Mouse (Mus musculus): ENCODE data around the gene Phf21a. TPM values are rescaled to one million over a fixed set of nuclear protein-coding genes. Genes with fewer than 3 reads are reported as not detected.
A peak's percentile ranks its signal among the peaks of the same experiment; 100 is the strongest.
"Not testable (repeated sequence)": the region's sequence is repeated elsewhere in the genome, so short reads cannot be mapped to it uniquely, and the experiment has no call there.

Phf21a gene
- polyA plus RNA-seq, 1 experiment from 2014 or later: 46.5 TPM

DNA sequence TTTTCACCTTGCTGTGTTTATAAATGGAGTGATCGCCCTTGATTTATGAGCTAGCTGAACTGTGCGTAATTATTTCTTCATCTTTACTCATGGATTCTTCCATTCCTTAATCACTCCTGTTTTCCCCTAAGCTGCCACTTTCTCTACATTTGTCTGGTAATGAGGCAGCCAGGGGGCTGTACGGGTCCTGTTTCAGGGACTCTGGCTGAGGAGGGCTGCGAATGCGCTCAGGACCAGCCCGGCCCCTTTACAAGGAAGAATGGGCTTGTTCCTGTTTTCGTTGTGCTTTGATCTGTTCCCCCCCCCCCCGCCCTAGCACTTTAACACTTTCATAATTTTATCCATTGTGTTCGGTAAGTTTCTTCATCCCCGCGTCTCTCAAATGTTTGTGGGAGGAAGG is 48.2 kb downstream of the Phf21a start:
- H3K9ac ChIP-seq: 0 out of 2 replicates have a peak overlapping the region, but pooled peaks have one; percentile 12
- 13% methylated on average over 11 of the region's 11 CpGs for WGBS
- peak overlapping the region; percentile 50 for H3K4me2 ChIP-seq
- H3K27me3 ChIP-seq: no peaks in the 10 kb centered on the region
- H3K36me3 ChIP-seq: no peaks in the 10 kb centered on the region
- no peak overlapping the region for H3K27ac ChIP-seq
- H3K9me3 ChIP-seq: no peaks in the 10 kb centered on the region
- peak overlapping the region; percentile 15; the same call in 1 of the 2 replicates for H3K4me3 ChIP-seq
- peaks cover 11% of the 10 kb centered on the region for H3K4me1 ChIP-seq
- no peak for ATAC-seq (ENCODE audit: insufficient number of reproducible peaks, insufficient read depth, low FRiP score, low TSS enrichment, low read depth)

DNA sequence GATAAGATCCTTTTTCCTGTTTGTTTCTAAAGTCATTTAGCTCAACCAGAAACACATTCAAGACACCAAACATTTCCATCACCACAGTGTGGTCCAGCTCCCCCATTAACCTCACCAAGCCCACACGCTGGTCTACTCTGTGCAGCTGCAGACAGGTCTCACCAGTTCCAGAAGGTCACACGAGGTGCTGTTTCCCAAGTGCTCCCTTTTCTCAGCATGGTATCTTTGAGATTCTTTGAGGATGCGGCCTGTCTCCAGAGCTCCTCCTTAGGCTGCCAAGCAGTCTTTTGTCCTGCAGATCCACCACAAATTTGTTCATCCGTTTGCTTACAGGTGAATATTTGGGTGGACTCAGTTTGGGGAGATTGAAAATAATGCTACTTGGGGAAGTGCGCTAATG is 51.0 kb downstream of the Phf21a start:
- 45% methylated on average over 5 of the region's 5 CpGs for WGBS

DNA sequence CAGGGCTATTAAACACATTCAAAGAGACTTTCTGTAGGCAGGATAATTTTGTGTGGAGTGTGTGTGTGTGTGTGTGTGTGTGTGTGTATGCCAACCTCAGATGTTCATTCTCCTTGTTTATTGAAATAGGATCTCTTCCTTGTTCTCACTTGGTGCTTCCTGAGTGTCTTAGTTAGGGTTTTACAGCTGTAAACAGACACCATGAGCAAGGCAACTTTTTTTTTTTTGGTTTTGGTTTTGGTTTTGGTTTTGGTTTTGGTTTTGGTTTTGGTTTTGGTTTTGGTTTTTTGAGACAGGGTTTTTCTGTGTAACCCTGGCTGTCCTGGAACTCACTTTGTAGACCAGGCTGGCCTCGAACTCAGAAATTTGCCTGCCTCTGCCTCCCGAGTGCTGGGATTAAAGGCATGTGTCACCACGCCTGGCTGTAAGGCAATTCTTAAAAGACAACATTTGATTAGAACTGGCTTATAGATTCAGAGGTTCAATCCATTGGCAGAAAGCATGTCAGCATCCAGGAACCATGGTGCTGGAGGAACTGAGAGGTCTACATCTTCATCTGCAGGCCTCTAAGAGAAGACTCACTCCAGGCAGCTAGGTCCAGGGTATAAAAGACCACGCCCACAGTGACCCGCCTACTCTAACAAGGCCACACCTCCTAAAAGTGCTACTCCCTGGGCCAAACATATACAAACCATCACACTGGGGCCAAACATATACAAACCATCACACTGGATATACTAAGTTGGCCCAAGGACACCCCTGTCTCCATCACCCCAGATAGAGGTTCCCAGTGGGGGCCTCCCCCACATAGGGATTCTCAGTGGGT is 55.2 kb downstream of the Phf21a start:
- not testable (repeated sequence) for H3K4me1 ChIP-seq; H3K4me3 ChIP-seq; H3K27ac ChIP-seq; H3K27me3 ChIP-seq; ATAC-seq (ENCODE audit: insufficient number of reproducible peaks, insufficient read depth, low FRiP score, low TSS enrichment, low read depth); H3K4me2 ChIP-seq; H3K9ac ChIP-seq; H3K36me3 ChIP-seq; H3K9me3 ChIP-seq
- WGBS: 81% methylated on average over 5 of the region's 5 CpGs

More for the DNA sequence above, 51.0 kb downstream of the Phf21a start:
- Histone ChIP-seq H3K36me3 (no peaks in the 10 kb centered on the region), H3K9me3 (no peaks in the 10 kb centered on the region), H3K9ac (no peak overlapping the region), H3K4me3 (no peak overlapping the region), H3K27ac (no peak overlapping the region), H3K27me3 (no peaks in the 10 kb centered on the region), H3K4me1 (peaks cover 11% of the 10 kb centered on the region), H3K4me2 (no peak overlapping the region)
- no peak for ATAC-seq (ENCODE audit: insufficient number of reproducible peaks, insufficient read depth, low FRiP score, low TSS enrichment, low read depth)

DNA sequence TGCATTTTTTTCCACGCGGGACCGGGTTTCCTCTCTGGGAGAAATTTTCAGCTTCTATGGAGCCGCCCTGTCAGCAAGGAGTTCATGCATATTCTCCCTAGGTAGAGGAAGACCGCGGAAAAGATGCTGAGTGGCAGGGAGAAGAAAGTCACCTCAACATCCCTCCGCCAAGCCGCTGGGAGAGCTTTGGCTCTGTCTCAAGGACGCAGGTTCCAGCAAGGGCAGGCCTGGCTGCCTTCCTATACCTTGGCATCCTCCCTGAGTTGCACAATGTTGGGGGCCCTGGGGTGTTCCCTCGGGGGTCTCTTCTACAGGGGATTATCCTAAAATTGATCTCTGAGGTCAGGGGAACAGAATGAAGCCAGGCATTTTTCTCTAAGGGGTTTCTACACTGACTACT is 71.4 kb downstream of the Phf21a start:
- no peaks in the 10 kb centered on the region for H3K27me3 ChIP-seq

DNA sequence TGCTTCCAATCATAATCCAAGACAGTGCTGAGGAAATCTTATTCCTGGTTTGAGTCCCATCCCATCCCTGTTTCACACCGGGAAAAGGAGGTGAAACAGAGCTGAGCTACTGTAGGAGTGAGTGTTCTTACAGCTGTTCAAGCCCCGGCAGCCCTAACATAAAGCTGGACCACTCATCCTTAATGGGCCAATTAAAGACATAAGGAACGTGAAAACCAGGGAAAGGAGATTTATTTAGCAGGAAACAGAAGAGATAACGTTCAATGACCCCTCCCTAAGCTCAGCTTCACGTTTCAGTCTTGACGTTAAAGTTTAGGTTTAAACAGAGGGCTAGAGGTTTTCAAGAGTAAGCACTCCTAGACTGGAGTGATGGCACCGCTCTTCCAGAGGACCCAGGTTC is 74.0 kb downstream of the Phf21a start:
- Histone ChIP-seq H3K4me2 (no peak overlapping the region), H3K27ac (no peak overlapping the region), H3K4me1 (peaks cover 4% of the 10 kb centered on the region; the same call in 1 of the 2 replicates), H3K9me3 (no peaks in the 10 kb centered on the region), H3K4me3 (no peak overlapping the region), H3K27me3 (no peaks in the 10 kb centered on the region), H3K9ac (no peak overlapping the region), H3K36me3 (no peaks in the 10 kb centered on the region)
- 54% methylated on average over 7 of the region's 7 CpGs for WGBS
- ATAC-seq (ENCODE audit: insufficient number of reproducible peaks, insufficient read depth, low FRiP score, low TSS enrichment, low read depth): no peak

More for the DNA sequence above, 71.4 kb downstream of the Phf21a start:
- Histone ChIP-seq H3K9ac (no peak overlapping the region), H3K4me1 (peaks cover 4% of the 10 kb centered on the region; the same call in 1 of the 2 replicates), H3K9me3 (no peaks in the 10 kb centered on the region), H3K27ac (no peak overlapping the region), H3K4me2 (no peak overlapping the region), H3K4me3 (no peak overlapping the region), H3K36me3 (no peaks in the 10 kb centered on the region)
- 56% methylated on average over 10 of the region's 10 CpGs for WGBS
- ATAC-seq (ENCODE audit: insufficient number of reproducible peaks, insufficient read depth, low FRiP score, low TSS enrichment, low read depth): no peak

DNA sequence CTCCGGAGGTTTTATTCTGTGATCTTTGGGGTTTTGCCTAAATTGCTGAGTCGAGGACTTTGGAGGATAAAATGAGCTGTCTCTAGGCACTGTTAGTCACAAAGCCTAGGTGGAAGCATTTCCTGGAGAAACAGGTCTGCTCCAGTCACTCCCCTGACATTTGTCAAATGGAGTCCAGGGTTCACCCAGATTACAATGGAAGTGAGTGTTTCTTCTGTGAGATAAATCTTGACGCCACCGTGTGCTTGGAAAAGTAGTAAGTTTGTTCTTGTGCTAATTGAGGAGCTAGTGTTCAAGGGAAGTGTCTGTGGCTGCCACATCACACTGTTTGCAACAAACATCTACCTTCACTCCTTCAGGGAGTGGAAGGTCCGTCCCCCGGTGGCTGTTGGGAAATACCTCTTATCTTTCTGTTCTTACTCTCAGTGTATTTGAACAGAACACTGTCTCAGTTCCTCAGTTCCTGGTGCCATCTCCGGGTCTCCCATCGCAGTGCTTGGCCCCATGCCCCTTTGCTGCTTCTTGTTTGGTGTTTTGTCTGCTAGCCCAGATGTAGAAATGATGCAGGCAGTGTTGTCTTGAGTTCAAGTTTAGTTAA is 78.2 kb downstream of the Phf21a start:
- no peaks in the 10 kb centered on the region for H3K4me1 ChIP-seq
- H3K9me3 ChIP-seq: no peaks in the 10 kb centered on the region
- no peak overlapping the region for H3K4me3 ChIP-seq
- no peak overlapping the region for H3K27ac ChIP-seq
- no peaks in the 10 kb centered on the region for H3K27me3 ChIP-seq
- ATAC-seq (ENCODE audit: insufficient number of reproducible peaks, insufficient read depth, low FRiP score, low TSS enrichment, low read depth): no peak
- 59% methylated on average over 8 of the region's 8 CpGs for WGBS
- H3K9ac ChIP-seq: no peak overlapping the region
- H3K4me2 ChIP-seq: no peak overlapping the region
- H3K36me3 ChIP-seq: no peaks in the 10 kb centered on the region

DNA sequence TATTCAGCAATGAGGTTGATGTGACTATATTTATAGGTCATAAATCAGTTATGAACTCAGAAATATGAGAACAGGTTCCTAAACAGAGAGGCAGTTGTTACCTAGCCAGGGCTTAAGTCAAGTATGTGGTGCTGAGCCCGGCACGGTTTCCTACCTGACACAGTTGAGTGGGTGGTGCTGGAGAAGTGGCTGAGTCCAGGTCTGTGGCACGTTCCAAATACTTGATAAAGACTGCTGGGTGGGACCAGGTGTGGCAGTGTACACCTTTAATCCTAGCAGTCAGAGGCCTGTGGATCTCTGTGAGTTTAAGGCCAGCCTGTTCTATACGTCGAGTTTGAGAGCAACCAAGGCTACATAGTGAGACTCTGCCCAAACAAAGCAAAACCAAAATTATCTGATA is 79.4 kb downstream of the Phf21a start:
- no peak for ATAC-seq (ENCODE audit: insufficient number of reproducible peaks, insufficient read depth, low FRiP score, low TSS enrichment, low read depth)
- Histone ChIP-seq H3K36me3 (no peaks in the 10 kb centered on the region), H3K4me3 (no peak overlapping the region), H3K27ac (no peak overlapping the region), H3K4me1 (no peaks in the 10 kb centered on the region), H3K9me3 (no peaks in the 10 kb centered on the region), H3K9ac (no peak overlapping the region), H3K4me2 (no peak overlapping the region), H3K27me3 (no peaks in the 10 kb centered on the region)
- 87% methylated on average over 5 of the region's 5 CpGs for WGBS

DNA sequence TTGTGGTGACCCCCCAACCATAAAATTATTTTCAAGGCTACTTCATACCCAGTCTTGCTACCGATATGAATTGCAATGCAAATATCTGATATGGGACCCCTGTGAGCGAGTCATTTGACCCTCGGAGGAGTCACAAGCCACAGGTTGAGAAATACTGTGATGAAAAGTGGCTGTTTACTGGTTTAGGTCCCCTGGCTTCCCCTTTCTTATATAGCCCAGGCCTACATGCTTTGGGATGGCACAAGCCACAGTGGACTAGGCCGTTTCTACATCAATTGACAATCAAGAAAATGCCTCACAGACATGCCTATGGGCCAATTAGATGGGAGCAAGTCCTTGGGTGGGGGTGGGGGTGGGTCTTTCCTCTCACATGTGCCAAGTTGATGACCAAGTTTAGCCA is 80.3 kb downstream of the Phf21a start:
- Histone ChIP-seq H3K9me3 (no peaks in the 10 kb centered on the region), H3K4me1 (no peaks in the 10 kb centered on the region), H3K36me3 (no peaks in the 10 kb centered on the region), H3K27me3 (no peaks in the 10 kb centered on the region), H3K4me2 (no peak overlapping the region), H3K9ac (no peak overlapping the region), H3K27ac (no peak overlapping the region), H3K4me3 (no peak overlapping the region)
- 82% methylated on average over 4 of the region's 4 CpGs for WGBS
- ATAC-seq (ENCODE audit: insufficient number of reproducible peaks, insufficient read depth, low FRiP score, low TSS enrichment, low read depth): no peak

DNA sequence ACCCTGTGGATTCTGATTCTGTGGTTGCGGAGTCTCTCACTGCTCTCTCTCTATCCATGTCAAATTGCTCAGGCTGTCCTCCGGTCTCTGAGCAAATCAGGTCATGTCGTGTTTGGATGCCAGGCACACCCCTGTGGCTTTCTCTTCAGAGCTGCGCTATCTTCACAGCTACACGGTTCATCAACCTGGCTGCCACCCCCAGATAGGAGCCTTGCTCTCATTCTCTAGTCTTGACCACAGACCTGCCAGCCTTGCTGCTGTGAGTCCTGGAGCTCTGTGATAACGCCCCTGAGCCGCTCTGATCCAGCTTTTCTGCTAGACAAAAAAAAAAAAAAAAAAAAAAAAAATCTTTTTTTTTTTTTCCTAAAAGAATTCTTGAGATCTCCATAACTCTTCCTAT is 81.3 kb downstream of the Phf21a start:
- 58% methylated on average over 7 of the region's 7 CpGs for WGBS
- H3K4me3 ChIP-seq: no peak overlapping the region
- no peaks in the 10 kb centered on the region for H3K27me3 ChIP-seq
- no peak for ATAC-seq (ENCODE audit: insufficient number of reproducible peaks, insufficient read depth, low FRiP score, low TSS enrichment, low read depth)
- H3K36me3 ChIP-seq: no peaks in the 10 kb centered on the region
- H3K9ac ChIP-seq: no peak overlapping the region
- no peak overlapping the region for H3K4me2 ChIP-seq
- H3K27ac ChIP-seq: no peak overlapping the region
- no peaks in the 10 kb centered on the region for H3K4me1 ChIP-seq
- H3K9me3 ChIP-seq: no peaks in the 10 kb centered on the region

DNA sequence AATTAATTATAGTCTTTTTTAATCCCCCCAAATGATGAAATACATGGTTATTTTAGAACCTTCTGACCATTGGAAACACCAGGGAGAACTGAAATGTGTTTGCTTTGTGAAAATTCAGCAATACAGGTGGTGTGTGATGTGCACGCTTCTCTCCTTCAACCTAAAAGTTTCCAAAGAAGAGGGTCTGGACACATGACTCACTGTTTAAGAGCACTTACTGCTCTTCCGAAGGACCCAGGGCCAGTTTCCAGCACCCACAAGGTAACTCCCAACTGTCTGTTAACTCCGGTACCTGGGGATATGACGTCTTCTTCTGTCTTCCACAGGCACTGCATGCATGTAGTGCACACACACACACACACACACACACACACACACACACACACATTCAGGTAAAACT is 82.1 kb downstream of the Phf21a start:
- no peaks in the 10 kb centered on the region for H3K4me1 ChIP-seq
- 94% methylated on average over 4 of the region's 4 CpGs for WGBS
- no peak for ATAC-seq (ENCODE audit: insufficient number of reproducible peaks, insufficient read depth, low FRiP score, low TSS enrichment, low read depth)

DNA sequence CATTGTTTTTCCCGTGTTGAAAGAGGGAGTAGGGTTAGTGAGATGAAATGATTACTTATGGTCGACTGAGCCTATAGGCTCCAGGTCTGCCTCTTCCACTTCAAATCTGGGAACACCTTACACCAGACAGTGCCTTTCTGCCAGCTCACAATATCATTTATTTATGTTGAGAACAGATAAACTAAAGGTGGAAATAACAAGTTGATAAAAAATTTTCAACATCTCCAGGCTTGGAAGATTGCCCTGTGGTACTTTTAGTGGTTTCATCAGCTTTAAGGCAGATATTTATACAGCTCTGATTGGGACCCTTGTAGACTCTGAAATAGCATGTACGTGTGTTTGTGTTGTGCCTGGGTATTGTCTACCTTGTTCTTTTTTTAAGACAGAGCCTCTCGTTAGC is 83.4 kb downstream of the Phf21a start:
- H3K36me3 ChIP-seq: no peaks in the 10 kb centered on the region
- no peaks in the 10 kb centered on the region for H3K9me3 ChIP-seq
- H3K4me1 ChIP-seq: no peaks in the 10 kb centered on the region
- H3K4me2 ChIP-seq: no peak overlapping the region
- ATAC-seq (ENCODE audit: insufficient number of reproducible peaks, insufficient read depth, low FRiP score, low TSS enrichment, low read depth): no peak
- H3K27me3 ChIP-seq: no peaks in the 10 kb centered on the region
- H3K27ac ChIP-seq: no peak overlapping the region
- H3K4me3 ChIP-seq: no peak overlapping the region
- no peak overlapping the region for H3K9ac ChIP-seq
- 51% methylated on average over 4 of the region's 4 CpGs for WGBS

More for the DNA sequence above, 82.1 kb downstream of the Phf21a start:
- H3K27me3 ChIP-seq: no peaks in the 10 kb centered on the region
- H3K27ac ChIP-seq: no peak overlapping the region
- no peak overlapping the region for H3K4me2 ChIP-seq
- H3K4me3 ChIP-seq: no peak overlapping the region
- H3K9ac ChIP-seq: no peak overlapping the region
- no peaks in the 10 kb centered on the region for H3K9me3 ChIP-seq
- H3K36me3 ChIP-seq: no peaks in the 10 kb centered on the region

DNA sequence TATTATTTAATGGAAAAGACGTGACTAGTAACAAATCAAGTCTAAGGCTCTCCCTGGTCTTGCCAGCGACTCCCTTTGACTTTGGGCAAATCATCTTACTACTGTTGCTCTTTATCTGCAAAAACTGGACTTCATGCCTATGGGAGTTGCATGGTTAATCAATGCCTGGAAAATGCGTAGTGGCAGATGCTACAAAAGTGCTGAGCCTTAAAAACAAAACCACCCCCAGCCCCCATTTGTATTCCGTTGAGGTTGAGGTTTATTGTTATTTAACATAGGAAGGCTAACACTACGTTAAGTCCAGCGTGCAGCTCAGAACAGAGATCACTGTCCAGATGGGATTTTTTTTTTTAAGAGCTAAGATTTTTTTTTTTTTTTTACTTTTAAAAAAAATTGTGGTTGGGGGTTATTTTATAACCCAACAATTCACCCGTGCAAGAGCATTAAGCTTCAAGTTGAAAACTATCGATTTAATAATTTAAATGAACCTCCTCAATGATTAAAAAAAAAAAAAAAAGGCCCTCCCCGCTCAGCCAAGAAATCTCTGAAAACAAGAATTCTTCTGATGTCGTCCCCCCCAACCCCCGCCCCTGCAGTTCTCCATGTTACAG is 89.3 kb downstream of the Phf21a start:
- H3K4me2 ChIP-seq: peak overlapping the region; percentile 75
- H3K9me3 ChIP-seq: no peaks in the 10 kb centered on the region
- H3K27me3 ChIP-seq: no peaks in the 10 kb centered on the region
- H3K36me3 ChIP-seq: no peaks in the 10 kb centered on the region
- peak overlapping the region; percentile 91 for H3K9ac ChIP-seq
- WGBS: 3% methylated on average over 11 of the region's 11 CpGs
- H3K27ac ChIP-seq: peak overlapping the region; percentile 100
- peak overlapping the region; percentile 75 for H3K4me3 ChIP-seq
- peaks cover 15% of the 10 kb centered on the region for H3K4me1 ChIP-seq
- no peak for ATAC-seq (ENCODE audit: insufficient number of reproducible peaks, insufficient read depth, low FRiP score, low TSS enrichment, low read depth)
